Mouse (Mus musculus) heart, postnatal 10 days (tissue): Measurements from ENCODE around the gene Svbp. TPM values are rescaled to one million over a fixed set of nuclear protein-coding genes. Genes with fewer than 3 reads are reported as not detected.

Experiments used
- DNase-seq, 2 experiments: peaks; one replicate each; pipeline ENCODE4 v3.0.0; 2021
- intact Hi-C: fragments of 180-260 bp; cut with DNase I; formaldehyde crosslinking; loops from one replicate; pipeline ENCODE4 v1.15.1; 2025
- total RNA-seq, 2 experiments: library from RNA; stranded (reverse); gene quantifications; 2 replicates each; pipeline ENCODE4 v1.2.3; 2021

The Svbp gene
- total RNA-seq = 10 to 100 TPM; 30.0 to 30.9 TPM

- peak; percentile 87 to 93 for DNase-seq
- intact Hi-C loops = loop anchor here (2.0 kb wide), 1 partner anchor 20 kb away; the partner anchor contains the start of gene Zfp691
These were observed at the start of gene Svbp for GRCm38 (mm10) chr4:119194909-119195581. TSS of gene Svbp (plus strand) at chr4:119195306.

- intact Hi-C loops = no loop called here
- peak in 1 of 2 experiments; percentile 34 for DNase-seq
These were observed 48.3 kb upstream of the Svbp start for GRCm38 (mm10) chr4:119146816-119147215.

GRCm38 (mm10) chr4:119147347-119147746 lies 47.8 kb upstream of the Svbp start:
- intact Hi-C loops = no loop called here
- DNase-seq = no peak

- DNase-seq = no peak
- intact Hi-C loops = no loop called here
These were observed 46.4 kb upstream of the Svbp start for GRCm38 (mm10) chr4:119148741-119149140.

- DNase-seq = peak; percentile 50 to 73
- intact Hi-C loops = no loop called here
These were observed 37.9 kb upstream of the Svbp start for GRCm38 (mm10) chr4:119157186-119157585.

GRCm38 (mm10) chr4:119157891-119158290 lies 37.2 kb upstream of the Svbp start:
- DNase-seq = no peak
- intact Hi-C loops = loop anchor here (2.0 kb wide), 1 partner anchor 47 kb away; no protein-coding TSS in a partner anchor

- DNase-seq = no peak
- intact Hi-C loops = no loop called here
These were observed 33.7 kb upstream of the Svbp start for GRCm38 (mm10) chr4:119161358-119161757.

GRCm38 (mm10) chr4:119162990-119163389 lies 32.1 kb upstream of the Svbp start:
- DNase-seq = no peak
- intact Hi-C loops = no loop called here

GRCm38 (mm10) chr4:119165916-119166315 lies 29.2 kb upstream of the Svbp start:
- intact Hi-C loops = no loop called here
- no peak for DNase-seq

GRCm38 (mm10) chr4:119167068-119167467 lies 28.0 kb upstream of the Svbp start:
- intact Hi-C loops = loop anchor here (1.0 kb wide), 1 partner anchor 162 kb away; no protein-coding TSS in a partner anchor

GRCm38 (mm10) chr4:119167663-119168062 lies 27.4 kb upstream of the Svbp start:
- DNase-seq = peak; percentile 86 to 93
- intact Hi-C loops = loop anchor here (1.0 kb wide), 1 partner anchor 162 kb away; no protein-coding TSS in a partner anchor

More at GRCm38 (mm10) chr4:119167068-119167467, 28.0 kb upstream of the Svbp start:
- DNase-seq = no peak

- DNase-seq = peak in 1 of 2 experiments; percentile 14
- intact Hi-C loops = no loop called here
These were observed 22.0 kb upstream of the Svbp start for GRCm38 (mm10) chr4:119172919-119173650.

GRCm38 (mm10) chr4:119173851-119174453 lies 21.2 kb upstream of the Svbp start, which contains the start of gene Zfp691:
TSS of gene Zfp691 (minus strand) at chr4:119174195.
- intact Hi-C loops = loop anchor here (2.0 kb wide), 1 partner anchor 21 kb away; the partner anchor contains the start of gene Svbp
- DNase-seq = peak; percentile 97 to 98

- intact Hi-C loops = loop anchor here (2.0 kb wide), 1 partner anchor 55 kb away; the partner anchor contains the start of genes AU022252 and P3h1
- DNase-seq = peak in 1 of 2 experiments; percentile 31
These were observed 17.4 kb upstream of the Svbp start for GRCm38 (mm10) chr4:119177702-119178101.

GRCm38 (mm10) chr4:119178331-119178730 lies 16.8 kb upstream of the Svbp start:
- intact Hi-C loops = loop anchor here (2.0 kb wide), 1 partner anchor 54 kb away; the partner anchor contains the start of genes AU022252 and P3h1
- peak; percentile 31 to 55 for DNase-seq

- intact Hi-C loops = no loop called here
These were observed 14.9 kb upstream of the Svbp start for GRCm38 (mm10) chr4:119180133-119180707.

GRCm38 (mm10) chr4:119181456-119181855 lies 13.7 kb upstream of the Svbp start:
- DNase-seq = no peak
- intact Hi-C loops = no loop called here

More at GRCm38 (mm10) chr4:119180133-119180707, 14.9 kb upstream of the Svbp start:
- no peak for DNase-seq

GRCm38 (mm10) chr4:119183525-119183924 lies 11.6 kb upstream of the Svbp start:
- intact Hi-C loops = no loop called here
- no peak for DNase-seq

GRCm38 (mm10) chr4:119185771-119186170 lies 9.3 kb upstream of the Svbp start:
- no peak for DNase-seq
- intact Hi-C loops = no loop called here

- DNase-seq = peak; percentile 19 to 25
- intact Hi-C loops = no loop called here
These were observed 6.9 kb upstream of the Svbp start for GRCm38 (mm10) chr4:119188060-119188785.
